Mouse (Mus musculus): Measurements from ENCODE around the gene Bmp7. TPM values are rescaled to one million over a fixed set of nuclear protein-coding genes. Genes with fewer than 3 reads are reported as not detected.

Bmp7 gene
- 25.5 and 27.5 TPM in 2 replicates for polyA plus RNA-seq (2015; fragmentation: Nextera tagmentation; extraction: Ambion mirVana)

DNA sequence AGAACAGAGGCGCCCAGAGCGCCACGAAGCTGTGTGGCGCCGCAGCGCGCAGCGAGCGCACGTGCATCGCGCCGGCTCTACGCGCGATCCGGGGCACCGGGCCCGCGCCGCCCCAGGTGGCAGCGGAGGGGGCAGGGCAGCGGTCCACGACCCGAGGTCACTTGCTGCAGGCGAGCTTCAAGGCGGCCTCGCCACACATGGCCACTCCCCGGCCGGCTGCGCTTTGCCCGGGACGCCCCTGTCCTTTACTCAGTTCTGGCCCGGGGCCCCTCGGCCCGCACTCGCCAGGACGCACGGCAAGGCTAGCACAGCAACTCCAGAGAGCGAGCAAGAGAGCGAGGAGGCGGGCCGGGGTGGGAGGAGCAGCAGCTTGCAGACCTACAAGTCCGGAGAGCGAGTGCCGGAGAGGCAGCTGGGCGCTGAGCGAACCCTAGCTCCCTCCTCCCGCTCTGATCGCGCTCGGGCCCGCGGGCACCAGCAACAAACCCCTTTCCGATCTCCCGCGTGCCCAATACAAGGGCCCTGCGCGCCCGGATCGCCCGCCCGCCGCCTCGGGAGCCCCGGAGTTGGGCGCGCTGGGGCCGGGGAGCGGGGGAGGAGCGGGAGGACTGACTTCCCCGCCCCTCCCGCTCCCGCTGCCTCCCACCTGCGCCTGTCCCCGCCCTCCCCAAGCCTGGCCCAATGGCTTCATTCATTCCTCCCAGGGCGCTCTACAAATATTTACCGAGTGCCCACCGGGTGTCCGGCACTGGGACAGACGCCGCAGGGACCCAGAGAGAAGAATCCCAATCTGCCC, at the start of gene Bmp7:
TSS of gene Bmp7 (minus strand) at position 319 of the 796 bp plus-strand sequence.
- peak within 1 kb of the TSS; percentile 46 for H3K9ac ChIP-seq
- under 1% methylated on average over 68 of the region's 82 CpGs for WGBS
- peaks cover 18% of the 10 kb centered on the region for H3K27me3 ChIP-seq
- peaks cover 56% of the 10 kb centered on the region for H3K4me1 ChIP-seq
- H3K27ac ChIP-seq, result peak within 1 kb of the TSS; percentile 85
- no peaks in the 10 kb centered on the region for H3K9me3 ChIP-seq
- peak within 1 kb of the TSS; percentile 66 for H3K4me3 ChIP-seq
- H3K36me3 ChIP-seq, result no peaks in the 10 kb centered on the region
- peak within 1 kb of the TSS; percentile 99 for H3K4me2 ChIP-seq
- peak; percentile 79 for ATAC-seq (ENCODE audit: insufficient number of reproducible peaks, low FRiP score, low TSS enrichment, low read depth)

- Histone ChIP-seq H3K4me3 (no peak overlapping the region), H3K4me1 (peaks cover 2% of the 10 kb centered on the region), H3K27me3 (no peaks in the 10 kb centered on the region), H3K9ac (no peak overlapping the region), H3K9me3 (no peaks in the 10 kb centered on the region), H3K27ac (no peak overlapping the region), H3K36me3 (no peaks in the 10 kb centered on the region), H3K4me2 (no peak overlapping the region)
- WGBS, result 72% methylated on average over 9 of the region's 9 CpGs
- ATAC-seq (ENCODE audit: insufficient number of reproducible peaks, low FRiP score, low TSS enrichment, low read depth), result no peak
These were observed 42.8 kb upstream of the Bmp7 start for GRCm38 (mm10) chr2:172982776-172983561.

DNA sequence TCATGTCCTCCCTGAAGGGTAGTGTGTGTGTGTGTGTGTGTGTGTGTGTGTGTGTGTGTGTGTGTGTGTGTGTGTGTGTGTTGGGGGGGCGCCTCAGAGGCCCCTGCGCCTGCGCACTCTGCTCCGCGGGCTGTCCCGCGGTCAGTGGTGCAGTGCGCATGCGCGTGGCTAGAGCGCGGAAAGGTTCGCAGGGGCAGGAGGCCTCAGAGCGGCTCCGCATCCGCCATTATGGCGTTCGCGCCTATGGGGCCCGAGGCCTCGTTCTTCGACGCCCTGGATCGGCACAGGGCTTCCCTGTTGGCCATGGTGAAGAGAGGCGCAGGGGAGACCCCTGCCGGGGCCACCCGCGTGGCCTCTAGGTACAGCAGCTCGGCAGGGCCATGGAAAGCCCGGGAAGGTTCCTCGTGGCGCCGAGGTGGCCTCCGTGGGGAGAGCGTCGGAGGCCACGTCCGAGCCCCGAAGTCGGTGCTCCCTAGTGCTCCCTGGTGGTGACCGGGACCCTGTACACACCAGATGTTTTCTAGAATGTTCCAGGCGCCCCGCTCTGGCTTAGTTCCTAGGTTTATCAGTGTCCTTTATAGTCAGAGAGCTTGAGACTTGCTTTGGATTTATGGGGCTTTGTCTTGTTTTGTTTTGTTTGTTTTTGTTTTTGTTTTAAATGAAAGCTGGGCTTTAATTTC, 39.7 kb upstream of the Bmp7 start:
- Histone ChIP-seq H3K27me3 (no peaks in the 10 kb centered on the region), H3K9me3 (no peaks in the 10 kb centered on the region), H3K27ac (no peak overlapping the region), H3K36me3 (no peaks in the 10 kb centered on the region), H3K4me2 (no peak overlapping the region), H3K4me3 (no peak overlapping the region), H3K9ac (no peak overlapping the region), H3K4me1 (peaks cover 17% of the 10 kb centered on the region)
- ATAC-seq (ENCODE audit: insufficient number of reproducible peaks, low FRiP score, low TSS enrichment, low read depth), result no peak
- 91% methylated on average over 43 of the region's 43 CpGs for WGBS

- H3K9me3 ChIP-seq, result no peaks in the 10 kb centered on the region
- no peak for ATAC-seq (ENCODE audit: insufficient number of reproducible peaks, low FRiP score, low TSS enrichment, low read depth)
- peaks cover 17% of the 10 kb centered on the region for H3K4me1 ChIP-seq
- H3K36me3 ChIP-seq, result no peaks in the 10 kb centered on the region
- 46% methylated on average over 4 of the region's 4 CpGs for WGBS
- H3K9ac ChIP-seq, result no peak overlapping the region
- no peaks in the 10 kb centered on the region for H3K27me3 ChIP-seq
- no peak overlapping the region for H3K4me3 ChIP-seq
- peak overlapping the region; percentile 68; the same call in 1 of the 2 replicates for H3K27ac ChIP-seq
- no peak overlapping the region for H3K4me2 ChIP-seq
These were observed 38.1 kb upstream of the Bmp7 start for GRCm38 (mm10) chr2:172978131-172978633.

DNA sequence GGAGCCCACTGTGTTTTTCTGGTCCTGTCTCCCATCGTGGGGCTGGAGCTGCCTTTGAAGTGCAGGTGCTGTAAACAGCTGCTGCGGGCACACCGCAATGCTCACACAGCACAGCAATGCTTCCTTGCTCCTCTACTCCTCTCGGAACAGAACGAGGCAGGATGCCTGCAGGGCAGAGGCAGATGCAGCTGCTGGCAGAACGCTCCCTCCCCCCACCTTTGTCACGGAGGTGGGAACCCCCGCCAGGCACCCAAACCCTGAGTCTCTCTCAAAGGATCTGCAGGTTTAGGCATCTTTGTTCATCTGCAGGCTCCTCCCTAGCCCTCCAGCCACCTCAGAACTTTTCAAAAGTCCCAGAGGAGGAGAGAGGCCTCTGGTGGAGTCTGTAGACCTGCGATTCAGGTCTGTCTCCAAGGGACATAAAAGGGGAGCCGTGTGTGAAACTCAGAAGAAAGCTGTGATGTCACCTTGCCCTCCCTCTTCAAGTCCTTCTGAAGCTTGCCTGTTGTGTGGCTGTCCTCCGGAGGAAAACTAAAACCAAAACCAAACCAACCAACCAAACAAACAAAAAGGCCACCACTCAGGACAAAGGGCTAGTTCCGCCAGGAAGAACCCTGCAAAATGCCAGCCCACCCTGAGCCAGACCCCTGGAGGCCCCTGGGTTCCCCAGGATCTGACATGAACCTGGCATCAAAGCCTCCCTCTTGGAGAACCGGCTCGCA, 37.4 kb upstream of the Bmp7 start, which contains the start of gene Spo11:
TSS of gene Spo11 (plus strand) at position 292 of the 722 bp plus-strand sequence.
- Histone ChIP-seq H3K4me1 (peaks cover 17% of the 10 kb centered on the region), H3K27me3 (no peaks in the 10 kb centered on the region), H3K36me3 (no peaks in the 10 kb centered on the region), H3K4me2 (peak within 1 kb of the TSS; percentile 31), H3K27ac (peak within 1 kb of the TSS; percentile 68), H3K9ac (no peak within 1 kb of the TSS), H3K9me3 (no peaks in the 10 kb centered on the region), H3K4me3 (no peak within 1 kb of the TSS)
- peak; percentile 50; the same call in 1 of the 2 replicates for ATAC-seq (ENCODE audit: insufficient number of reproducible peaks, low FRiP score, low TSS enrichment, low read depth)
- WGBS, result 12% methylated on average over 14 of the region's 14 CpGs

DNA sequence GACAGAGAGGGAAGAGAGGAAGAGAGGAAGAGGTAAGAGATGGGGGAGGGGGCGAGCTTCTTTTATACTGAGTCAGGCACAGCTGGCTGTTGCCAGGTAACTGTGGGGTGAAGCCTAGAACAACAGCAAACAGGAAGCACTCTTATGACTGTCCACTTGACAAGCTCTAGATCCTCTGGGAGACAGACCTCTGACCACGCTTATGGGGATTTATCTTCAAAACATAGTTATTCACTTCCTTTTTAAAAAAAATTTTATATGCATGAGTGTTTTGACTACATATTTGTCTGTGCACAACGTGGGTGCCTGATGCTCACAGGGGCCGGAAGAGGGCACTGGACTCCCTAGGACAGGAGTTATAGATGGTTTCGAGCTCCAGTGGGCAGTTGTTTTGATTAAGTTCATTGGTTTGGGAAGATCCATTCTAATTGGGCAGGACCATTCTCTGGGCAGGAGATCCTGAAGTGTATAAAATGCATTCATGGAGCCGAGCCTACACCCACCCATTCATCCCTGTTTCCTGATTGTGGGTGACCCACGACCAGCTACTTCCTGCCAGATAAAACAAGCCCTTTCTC, 36.6 kb upstream of the Bmp7 start:
- Histone ChIP-seq H3K9ac (no peak overlapping the region), H3K27ac (peak overlapping the region; percentile 61; the same call in 1 of the 2 replicates)
- WGBS, result 25% methylated on average over 7 of the region's 7 CpGs

GRCm38 (mm10) chr2:172975159-172975558, 35.0 kb upstream of the Bmp7 start:
- WGBS, result 79% methylated on average over 6 of the region's 6 CpGs
- no peaks in the 10 kb centered on the region for H3K36me3 ChIP-seq
- ATAC-seq (ENCODE audit: insufficient number of reproducible peaks, low FRiP score, low TSS enrichment, low read depth), result no peak
- no peak overlapping the region for H3K4me3 ChIP-seq
- no peak overlapping the region for H3K27ac ChIP-seq
- H3K9ac ChIP-seq, result no peak overlapping the region
- no peaks in the 10 kb centered on the region for H3K27me3 ChIP-seq
- H3K9me3 ChIP-seq, result no peaks in the 10 kb centered on the region
- H3K4me2 ChIP-seq, result no peak overlapping the region
- peaks cover 20% of the 10 kb centered on the region for H3K4me1 ChIP-seq

More for the DNA sequence above, 36.6 kb upstream of the Bmp7 start:
- no peak for ATAC-seq (ENCODE audit: insufficient number of reproducible peaks, low FRiP score, low TSS enrichment, low read depth)
- Histone ChIP-seq H3K36me3 (no peaks in the 10 kb centered on the region), H3K9me3 (no peaks in the 10 kb centered on the region), H3K4me2 (peak overlapping the region; percentile 31; the same call in 1 of the 2 replicates), H3K4me1 (peaks cover 20% of the 10 kb centered on the region), H3K27me3 (no peaks in the 10 kb centered on the region), H3K4me3 (no peak overlapping the region)

- H3K27ac ChIP-seq, result no peak overlapping the region
- 47% methylated on average over 7 of the region's 7 CpGs for WGBS
These were observed 34.6 kb upstream of the Bmp7 start for GRCm38 (mm10) chr2:172974701-172975100.

GRCm38 (mm10) chr2:172973806-172974565, 33.9 kb upstream of the Bmp7 start:
- Histone ChIP-seq H3K9ac (no peak overlapping the region), H3K4me1 (peaks cover 20% of the 10 kb centered on the region), H3K4me2 (no peak overlapping the region), H3K27ac (no peak overlapping the region), H3K9me3 (no peaks in the 10 kb centered on the region), H3K27me3 (no peaks in the 10 kb centered on the region), H3K36me3 (no peaks in the 10 kb centered on the region), H3K4me3 (no peak overlapping the region)
- no peak for ATAC-seq (ENCODE audit: insufficient number of reproducible peaks, low FRiP score, low TSS enrichment, low read depth)
- 26% methylated on average over 7 of the region's 7 CpGs for WGBS

More at GRCm38 (mm10) chr2:172974701-172975100, 34.6 kb upstream of the Bmp7 start:
- Histone ChIP-seq H3K9ac (no peak overlapping the region), H3K4me2 (no peak overlapping the region), H3K9me3 (no peaks in the 10 kb centered on the region), H3K4me3 (no peak overlapping the region), H3K36me3 (no peaks in the 10 kb centered on the region), H3K27me3 (no peaks in the 10 kb centered on the region), H3K4me1 (peaks cover 20% of the 10 kb centered on the region)
- no peak for ATAC-seq (ENCODE audit: insufficient number of reproducible peaks, low FRiP score, low TSS enrichment, low read depth)

GRCm38 (mm10) chr2:172971865-172972264, 31.7 kb upstream of the Bmp7 start:
- no peak overlapping the region for H3K4me2 ChIP-seq
- no peak for ATAC-seq (ENCODE audit: insufficient number of reproducible peaks, low FRiP score, low TSS enrichment, low read depth)
- peaks cover 7% of the 10 kb centered on the region for H3K4me1 ChIP-seq
- H3K4me3 ChIP-seq, result no peak overlapping the region
- no peak overlapping the region for H3K9ac ChIP-seq
- no peaks in the 10 kb centered on the region for H3K36me3 ChIP-seq
- no peak overlapping the region for H3K27ac ChIP-seq
- WGBS, result 77% methylated on average over 2 of the region's 2 CpGs
- H3K9me3 ChIP-seq, result no peaks in the 10 kb centered on the region
- H3K27me3 ChIP-seq, result no peaks in the 10 kb centered on the region

Measured in limb, embryonic 15.5 days (tissue).